Mouse (Mus musculus) limb, embryonic 11.5 days (tissue): Measurements from ENCODE around the gene Klrb1b. TPM values are rescaled to one million over a fixed set of nuclear protein-coding genes. Genes with fewer than 3 reads are reported as not detected.

ENCODE experiments used
- ATAC-seq: fragments of 200-750 bp; cut with Nextera tagmentation; 2 replicates; pipeline ENCODE4 v1.8.0; 2017; ENCODE audit warnings: low read depth; ENCODE audit not compliant: insufficient number of reproducible peaks, low FRiP score, low TSS enrichment
- DNase-seq: peaks from one replicate; pipeline ENCODE4 v3.0.0-alpha.2; 2015; ENCODE audit warnings: low spot score
- H3K27ac ChIP-seq: fragments of 300-500 bp; sonication (generic); replicated peaks from 2 replicates; pipeline ENCODE4 v1.5.1; 2014; ENCODE audit warnings: low read depth, mild to moderate bottlenecking, low read length
- H3K27me3 ChIP-seq: fragments of 300-500 bp; sonication (generic); 2 replicates; pipeline ENCODE4 v1.6.1; 2014; ENCODE audit warnings: mild to moderate bottlenecking, low read length, mixed read lengths; ENCODE audit not compliant: control insufficient read depth, insufficient read depth
- H3K36me3 ChIP-seq: fragments of 300-500 bp; sonication (generic); 2 replicates; pipeline ENCODE4 v1.6.1; 2014; ENCODE audit warnings: mild to moderate bottlenecking, low read length, moderate library complexity, mixed read lengths; ENCODE audit not compliant: control insufficient read depth, insufficient read depth
- H3K4me1 ChIP-seq: fragments of 300-500 bp; sonication (generic); 2 replicates; pipeline ENCODE4 v1.6.1; 2014; ENCODE audit warnings: low read length, mixed read lengths; ENCODE audit not compliant: control insufficient read depth, insufficient read depth
- H3K4me2 ChIP-seq: fragments of 300-500 bp; sonication (generic); 2 replicates; pipeline ENCODE4 v1.6.1; 2014; ENCODE audit warnings: low read depth, mild to moderate bottlenecking, moderate library complexity; ENCODE audit not compliant: severe bottlenecking
- H3K4me3 ChIP-seq: fragments of 300-500 bp; sonication (generic); 2 replicates; pipeline ENCODE4 v1.5.1; 2014; ENCODE audit warnings: low read depth, low read length
- H3K9ac ChIP-seq: fragments of 300-500 bp; sonication (generic); 2 replicates; pipeline ENCODE4 v1.6.1; 2014; ENCODE audit warnings: mild to moderate bottlenecking, low read length
- H3K9me3 ChIP-seq: fragments of 300-500 bp; sonication (generic); 2 replicates; pipeline ENCODE4 v1.6.1; 2016; ENCODE audit warnings: low read length; ENCODE audit not compliant: control insufficient read depth
- WGBS: fragments of 180-500 bp; shearing (Covaris S2); extraction: QIAGEN DNeasy Blood & Tissue Kit; methylation state at CpG from one replicate; pipeline ENCODE4 v1.1.7; 2014; 5-methylcytosine and 5-hydroxymethylcytosine counted together
- polyA plus RNA-seq: library from polyadenylated mRNA; unstranded; fragments of >200 nt; fragmentation: Nextera tagmentation; extraction: Ambion mirVana; gene quantifications from 2 replicates; pipeline ENCODE4 v1.2.1, GENCODE M21; 2014

Klrb1b gene
- polyA plus RNA-seq, 1 experiment from 2014 or later = not detected

DNA sequence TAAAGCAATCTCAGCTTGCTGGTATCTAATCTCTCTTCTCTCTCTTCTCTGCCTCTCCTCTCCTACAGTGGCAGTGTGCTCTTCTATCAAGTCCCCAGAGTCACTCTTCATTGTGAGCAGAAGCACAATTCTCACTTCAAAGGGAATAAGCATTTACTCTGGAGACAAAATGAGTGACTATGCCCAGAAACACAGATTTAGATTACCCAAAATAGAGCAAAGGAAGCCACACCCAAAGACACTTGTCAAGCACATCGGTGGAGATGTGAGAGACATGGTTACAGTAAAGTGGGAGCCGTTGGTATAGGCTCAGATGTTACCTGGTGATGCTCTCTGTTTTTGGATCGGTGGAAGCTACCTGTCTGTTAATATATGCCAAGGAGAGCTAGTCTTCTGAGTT, 26.6 kb upstream of the Klrb1b start:
- WGBS = 89% methylated on average over 3 of the region's 3 CpGs
- Histone ChIP-seq H3K27me3 (no peaks in the 10 kb centered on the region), H3K4me2 (no peak overlapping the region), H3K4me1 (no peaks in the 10 kb centered on the region), H3K9me3 (no peaks in the 10 kb centered on the region), H3K4me3 (no peak overlapping the region), H3K9ac (no peak overlapping the region), H3K36me3 (no peaks in the 10 kb centered on the region), H3K27ac (no peak overlapping the region)
- no peak for ATAC-seq
- DNase-seq = no peak

DNA sequence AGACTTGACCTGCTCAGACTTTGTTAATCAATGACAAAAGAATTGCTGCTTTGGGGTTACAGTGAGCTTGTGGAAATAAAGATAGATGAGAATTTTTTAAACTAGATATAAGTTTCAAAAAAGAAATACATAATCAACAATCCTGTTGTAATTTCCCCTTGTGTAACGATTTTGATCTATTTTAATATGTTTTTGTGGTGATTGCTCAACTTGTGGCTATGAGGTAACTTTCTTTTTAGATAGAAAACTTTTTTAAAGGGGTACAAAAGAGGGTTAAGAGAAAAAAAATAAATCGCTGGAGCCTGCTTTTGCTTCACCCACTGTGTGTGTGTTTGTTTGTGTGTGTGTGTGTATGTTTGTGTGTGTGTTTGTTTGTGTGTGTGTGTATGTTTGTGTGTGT, 25.0 kb upstream of the Klrb1b start:
- no peaks in the 10 kb centered on the region for H3K9me3 ChIP-seq
- H3K9ac ChIP-seq = no peak overlapping the region
- H3K36me3 ChIP-seq = no peaks in the 10 kb centered on the region
- H3K27ac ChIP-seq = no peak overlapping the region
- no peak overlapping the region for H3K4me2 ChIP-seq
- H3K27me3 ChIP-seq = no peaks in the 10 kb centered on the region
- ATAC-seq (no peak), DNase-seq (no peak)
- no peak overlapping the region for H3K4me3 ChIP-seq
- H3K4me1 ChIP-seq = no peaks in the 10 kb centered on the region
- whole genome bisulfite sequencing = 85% methylated on average over 2 of the region's 2 CpGs

DNA sequence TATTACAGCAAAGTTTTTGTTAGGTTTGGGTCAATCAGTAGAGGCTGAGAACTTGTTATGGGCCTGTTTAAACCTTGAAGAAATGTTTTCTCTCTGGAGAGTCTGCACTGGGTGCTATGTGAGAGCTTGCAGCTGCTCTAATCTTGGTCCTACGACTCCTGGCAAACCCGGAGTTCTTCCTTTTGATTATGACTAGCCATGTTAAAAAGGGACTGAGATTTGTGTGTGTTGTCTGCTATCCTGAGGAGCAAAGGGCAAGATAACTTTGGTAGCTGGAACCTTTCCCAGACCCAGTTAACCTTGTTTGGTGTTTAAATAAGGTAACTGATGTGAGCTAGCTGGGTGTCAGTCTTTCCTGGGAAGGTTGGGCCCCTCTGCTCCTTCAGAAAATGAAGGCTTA, 24.5 kb upstream of the Klrb1b start:
- Histone ChIP-seq H3K9ac (no peak overlapping the region), H3K4me3 (no peak overlapping the region), H3K36me3 (no peaks in the 10 kb centered on the region), H3K4me1 (no peaks in the 10 kb centered on the region), H3K27me3 (no peaks in the 10 kb centered on the region), H3K4me2 (no peak overlapping the region), H3K9me3 (no peaks in the 10 kb centered on the region), H3K27ac (no peak overlapping the region)
- WGBS = 87% methylated on average over 2 of the region's 2 CpGs
- ATAC-seq (no peak), DNase-seq (no peak)

DNA sequence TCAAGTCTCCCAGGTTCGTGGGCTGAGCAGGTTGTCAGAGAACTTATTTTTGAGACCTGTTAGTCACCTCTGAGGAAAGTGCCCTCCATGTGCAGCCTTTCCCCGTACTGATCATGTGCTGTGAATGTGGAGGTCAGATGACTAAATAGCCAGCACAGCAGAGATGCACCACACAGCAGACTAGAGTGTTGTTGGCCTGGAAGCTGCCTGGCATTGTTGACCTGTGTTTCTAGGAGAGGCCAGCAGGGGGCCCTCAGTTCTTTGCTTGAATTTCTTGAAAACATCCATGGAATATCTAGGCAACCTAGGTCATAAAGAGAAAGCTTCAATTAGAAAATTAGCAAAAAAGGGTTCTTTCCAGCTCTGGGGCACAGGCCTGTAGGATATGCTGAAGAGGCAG, 23.8 kb upstream of the Klrb1b start:
- ATAC-seq (no peak), DNase-seq (peak; percentile 82)
- WGBS = 58% methylated on average over 2 of the region's 2 CpGs
- Histone ChIP-seq H3K4me2 (no peak overlapping the region), H3K9ac (no peak overlapping the region), H3K27ac (no peak overlapping the region), H3K27me3 (no peaks in the 10 kb centered on the region), H3K4me3 (no peak overlapping the region), H3K9me3 (no peaks in the 10 kb centered on the region), H3K4me1 (no peaks in the 10 kb centered on the region), H3K36me3 (no peaks in the 10 kb centered on the region)

DNA sequence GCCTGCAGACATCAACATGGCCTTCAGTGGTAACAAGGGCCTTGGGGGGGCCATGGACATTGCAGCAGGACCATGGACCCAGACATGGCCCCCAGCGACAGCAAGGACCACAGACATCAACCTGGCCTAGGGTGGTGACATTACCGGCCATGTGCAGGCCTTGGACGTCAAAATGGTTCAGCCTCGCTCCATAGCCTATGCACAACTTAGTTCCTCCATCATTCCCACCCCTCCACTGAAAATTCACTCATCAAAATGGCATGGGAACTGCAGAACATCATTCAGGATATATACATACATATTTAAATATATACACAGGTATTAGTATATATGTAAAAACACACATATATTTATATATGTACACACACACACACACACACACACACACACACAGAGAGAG, 21.3 kb upstream of the Klrb1b start:
- Histone ChIP-seq H3K9ac (no peak overlapping the region), H3K27ac (no peak overlapping the region), H3K9me3 (no peaks in the 10 kb centered on the region), H3K27me3 (no peaks in the 10 kb centered on the region), H3K36me3 (no peaks in the 10 kb centered on the region), H3K4me1 (no peaks in the 10 kb centered on the region), H3K4me3 (no peak overlapping the region), H3K4me2 (no peak overlapping the region)
- ATAC-seq (no peak), DNase-seq (no peak)
- 95% methylated on average over 4 of the region's 4 CpGs for WGBS

DNA sequence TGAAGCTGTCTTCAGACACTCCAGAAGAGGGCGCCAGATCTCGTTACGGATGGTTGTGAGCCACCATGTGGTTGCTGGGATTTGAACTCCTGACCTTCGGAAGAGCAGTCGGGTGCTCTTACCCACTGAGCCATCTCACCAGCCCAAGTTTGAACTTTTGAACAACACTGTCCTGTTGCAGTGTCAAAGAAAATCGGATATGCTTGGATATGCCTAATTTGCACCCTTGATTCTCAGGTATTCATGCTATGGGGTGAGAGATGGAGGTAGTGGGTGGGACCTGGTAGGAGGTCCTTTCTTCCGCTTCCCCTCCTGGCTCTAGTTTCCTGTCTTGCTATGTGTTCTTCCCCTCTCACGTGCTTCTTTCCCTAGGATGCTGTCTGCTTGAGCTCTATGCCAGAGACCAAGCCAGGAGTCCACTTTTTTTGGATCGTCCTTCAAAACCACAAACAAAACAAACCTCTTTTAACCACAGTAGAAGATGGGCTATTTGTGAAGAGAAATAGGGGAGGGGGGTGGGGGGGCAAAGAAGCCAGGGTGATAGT, 19.9 kb upstream of the Klrb1b start:
- no peaks in the 10 kb centered on the region for H3K27me3 ChIP-seq
- no peak overlapping the region for H3K27ac ChIP-seq
- no peak overlapping the region for H3K9ac ChIP-seq
- 75% methylated on average over 6 of the region's 9 CpGs for WGBS
- no peaks in the 10 kb centered on the region for H3K36me3 ChIP-seq
- no peaks in the 10 kb centered on the region for H3K4me1 ChIP-seq
- no peak overlapping the region for H3K4me2 ChIP-seq
- no peak for ATAC-seq
- DNase-seq = no peak
- H3K9me3 ChIP-seq = no peaks in the 10 kb centered on the region
- H3K4me3 ChIP-seq = no peak overlapping the region

DNA sequence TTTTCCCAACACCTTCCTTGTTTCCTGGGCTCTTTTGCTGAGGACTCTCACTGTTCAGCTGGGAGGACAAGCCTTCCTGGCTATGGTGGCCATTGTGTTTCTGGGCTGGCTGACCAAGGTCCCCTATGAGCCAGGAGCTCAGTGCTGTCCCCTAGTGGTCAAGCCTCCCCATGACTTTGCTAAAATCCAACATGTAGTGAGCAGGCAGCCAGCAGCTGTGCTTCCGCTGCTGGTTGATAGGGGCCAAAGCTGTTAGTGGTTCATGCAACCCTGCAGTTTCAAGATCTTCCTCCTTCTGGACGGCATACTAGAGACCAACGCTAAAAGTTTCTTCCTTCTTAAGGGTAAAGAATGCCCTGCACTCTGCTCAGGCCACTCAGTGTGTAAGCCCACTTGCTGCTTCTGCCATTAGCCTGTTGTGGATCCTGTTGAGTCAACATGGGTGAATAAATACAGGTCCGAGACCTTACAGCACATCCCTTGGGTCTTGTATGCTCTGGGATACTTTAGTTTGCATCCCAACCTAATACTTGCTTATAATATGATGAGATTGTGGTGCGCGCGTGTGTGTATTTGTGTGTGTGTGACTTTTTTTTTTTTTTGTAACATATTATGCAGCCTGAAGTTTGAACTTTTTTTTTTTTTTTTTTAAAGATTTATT, 19.3 kb upstream of the Klrb1b start:
- peak; percentile 96 for DNase-seq
- Histone ChIP-seq H3K4me1 (no peaks in the 10 kb centered on the region), H3K4me2 (peak overlapping the region; percentile 15; the same call in 1 of the 2 replicates), H3K36me3 (no peaks in the 10 kb centered on the region), H3K4me3 (no peak overlapping the region), H3K27ac (no peak overlapping the region), H3K9me3 (no peaks in the 10 kb centered on the region), H3K9ac (no peak overlapping the region), H3K27me3 (no peaks in the 10 kb centered on the region)
- WGBS = 39% methylated on average over 7 of the region's 7 CpGs
- peak; percentile 15; the same call in 1 of the 2 replicates for ATAC-seq

DNA sequence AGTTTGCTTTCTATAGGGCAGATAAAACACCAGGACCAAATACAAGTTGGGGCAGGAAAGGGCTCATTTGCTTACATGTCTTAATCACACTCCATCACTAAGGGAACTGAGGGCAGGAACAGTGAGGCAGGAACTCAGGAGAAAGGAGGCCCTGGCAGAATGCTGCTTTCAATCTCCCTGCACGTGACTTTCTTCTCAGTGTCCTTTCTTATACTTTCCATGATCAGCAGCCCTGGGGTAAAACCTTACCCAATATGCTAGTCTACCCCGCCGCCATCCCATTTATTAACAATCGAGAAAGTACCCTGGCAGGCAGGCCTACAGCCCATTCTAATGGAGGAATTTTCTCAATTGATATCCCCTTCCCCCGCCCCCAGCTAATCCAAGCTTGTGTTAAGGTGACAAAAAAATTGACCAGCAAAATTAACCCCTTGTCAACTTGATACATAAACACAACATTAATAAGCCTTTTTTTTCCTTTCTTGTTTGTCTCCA, 18.5 kb upstream of the Klrb1b start:
- Histone ChIP-seq H3K27me3 (no peaks in the 10 kb centered on the region), H3K4me1 (no peaks in the 10 kb centered on the region), H3K4me2 (no peak overlapping the region), H3K9me3 (no peaks in the 10 kb centered on the region), H3K4me3 (no peak overlapping the region), H3K27ac (no peak overlapping the region), H3K36me3 (no peaks in the 10 kb centered on the region), H3K9ac (no peak overlapping the region)
- ATAC-seq (no peak), DNase-seq (no peak)
- 83% methylated on average over 5 of the region's 5 CpGs for WGBS

DNA sequence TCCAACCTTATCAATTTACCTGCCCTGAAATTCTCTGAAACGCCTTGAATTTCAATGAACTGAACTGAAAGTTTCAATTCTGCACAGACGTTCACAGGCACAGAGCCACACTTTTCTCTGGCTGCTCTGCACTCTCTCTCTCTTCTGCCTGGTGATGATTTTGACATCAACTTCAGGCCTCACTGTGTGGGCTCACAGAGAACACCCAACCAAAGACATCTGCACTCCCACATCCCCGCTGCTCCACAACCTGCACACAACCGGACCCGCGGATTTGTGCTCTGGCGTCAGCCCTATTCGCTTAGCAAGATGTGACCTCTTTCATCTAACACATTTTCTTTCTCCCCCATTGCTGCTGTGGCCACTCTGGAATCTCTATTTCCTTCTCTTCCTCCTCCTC, 18.0 kb upstream of the Klrb1b start:
- Histone ChIP-seq H3K4me2 (peak overlapping the region; percentile 27; the same call in 1 of the 2 replicates), H3K4me1 (no peaks in the 10 kb centered on the region), H3K27me3 (no peaks in the 10 kb centered on the region), H3K36me3 (no peaks in the 10 kb centered on the region), H3K9me3 (no peaks in the 10 kb centered on the region), H3K27ac (no peak overlapping the region), H3K4me3 (peak overlapping the region; percentile 69), H3K9ac (no peak overlapping the region)
- ATAC-seq (no peak), DNase-seq (no peak)
- WGBS = 33% methylated on average over 8 of the region's 8 CpGs
